Mouse (Mus musculus): ENCODE data around the gene Tpk1. TPM values are rescaled to one million over a fixed set of nuclear protein-coding genes. Genes with fewer than 3 reads are reported as not detected.

The Tpk1 gene
- polyA plus RNA-seq, 1 experiment = 2.4 TPM

GRCm38 (mm10) chr6:43312546-43312945, 353.5 kb downstream of the Tpk1 start:
- TF ChIP-seq CTCF (IDR thresholded peaks at IDR 0.05; ENCODE audit: control insufficient read depth, insufficient read depth, low read length) (no peak), POLR2A (IDR thresholded peaks at IDR 0.05; ENCODE audit: borderline replicate concordance, control insufficient read depth, low read depth, low read length) (no peak)
- no peaks in the 10 kb centered on the region for H3K4me1 ChIP-seq (ENCODE audit: control insufficient read depth, insufficient read depth, low read length)
- H3K27ac ChIP-seq (ENCODE audit: control insufficient read depth, insufficient read depth, low read depth, low read length, poor library complexity) = no peak overlapping the region
- no peak overlapping the region for H3K4me3 ChIP-seq (replicated peaks; ENCODE audit: control insufficient read depth, low read depth, low read length)

GRCm38 (mm10) chr6:43310071-43310470, 356.0 kb downstream of the Tpk1 start:
- Histone ChIP-seq H3K4me3 (replicated peaks; ENCODE audit: control insufficient read depth, low read depth, low read length) (no peak overlapping the region), H3K4me1 (ENCODE audit: control insufficient read depth, insufficient read depth, low read length) (no peaks in the 10 kb centered on the region), H3K27ac (ENCODE audit: control insufficient read depth, insufficient read depth, low read depth, low read length, poor library complexity) (no peak overlapping the region)
- no peak for TF ChIP-seq CTCF (IDR thresholded peaks at IDR 0.05; ENCODE audit: control insufficient read depth, insufficient read depth, low read length)
- TF ChIP-seq POLR2A (IDR thresholded peaks at IDR 0.05; ENCODE audit: borderline replicate concordance, control insufficient read depth, low read depth, low read length) = no peak
- WGBS = 77% methylated on average over 6 of the region's 6 CpGs

- TF ChIP-seq CTCF (IDR thresholded peaks at IDR 0.05; ENCODE audit: control insufficient read depth, insufficient read depth, low read length) (no peak), POLR2A (IDR thresholded peaks at IDR 0.05; ENCODE audit: borderline replicate concordance, control insufficient read depth, low read depth, low read length) (no peak)
- 78% methylated on average over 16 of the region's 16 CpGs for WGBS
Observed at GRCm38 (mm10) chr6:43309454-43309853, 356.6 kb downstream of the Tpk1 start, which contains the start of gene Nobox. Nobox (minus strand) TSS chr6:43309554.

DNA sequence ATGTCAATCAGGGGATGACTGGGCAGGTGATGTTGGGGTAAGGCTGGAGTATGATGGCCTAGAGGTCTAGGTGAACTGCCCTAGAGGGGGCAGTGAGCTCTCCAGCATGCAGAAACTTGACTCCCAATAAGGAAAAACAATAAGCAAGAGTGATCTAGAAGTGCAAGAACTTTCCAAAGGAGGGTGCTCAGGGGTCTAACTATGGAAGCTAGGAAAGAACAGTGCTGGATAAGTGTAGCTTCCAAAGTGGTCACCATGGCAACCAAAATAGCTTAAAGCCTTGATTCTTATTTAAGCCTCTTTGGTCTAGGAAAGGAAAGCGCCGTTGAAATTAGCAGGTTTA, 368.6 kb downstream of the Tpk1 start:
- H3K4me1 ChIP-seq (ENCODE audit: control insufficient read depth, insufficient read depth, low read length) = no peaks in the 10 kb centered on the region
- TF ChIP-seq POLR2A (IDR thresholded peaks at IDR 0.05; ENCODE audit: borderline replicate concordance, control insufficient read depth, low read depth, low read length) (no peak), CTCF (IDR thresholded peaks at IDR 0.05; ENCODE audit: control insufficient read depth, insufficient read depth, low read length) (no peak)

More at GRCm38 (mm10) chr6:43309454-43309853, 356.6 kb downstream of the Tpk1 start, which contains the start of gene Nobox:
- Histone ChIP-seq H3K27ac (ENCODE audit: control insufficient read depth, insufficient read depth, low read depth, low read length, poor library complexity) (no peak within 1 kb of the TSS), H3K4me3 (replicated peaks; ENCODE audit: control insufficient read depth, low read depth, low read length) (no peak within 1 kb of the TSS), H3K4me1 (ENCODE audit: control insufficient read depth, insufficient read depth, low read length) (no peaks in the 10 kb centered on the region)

DNA sequence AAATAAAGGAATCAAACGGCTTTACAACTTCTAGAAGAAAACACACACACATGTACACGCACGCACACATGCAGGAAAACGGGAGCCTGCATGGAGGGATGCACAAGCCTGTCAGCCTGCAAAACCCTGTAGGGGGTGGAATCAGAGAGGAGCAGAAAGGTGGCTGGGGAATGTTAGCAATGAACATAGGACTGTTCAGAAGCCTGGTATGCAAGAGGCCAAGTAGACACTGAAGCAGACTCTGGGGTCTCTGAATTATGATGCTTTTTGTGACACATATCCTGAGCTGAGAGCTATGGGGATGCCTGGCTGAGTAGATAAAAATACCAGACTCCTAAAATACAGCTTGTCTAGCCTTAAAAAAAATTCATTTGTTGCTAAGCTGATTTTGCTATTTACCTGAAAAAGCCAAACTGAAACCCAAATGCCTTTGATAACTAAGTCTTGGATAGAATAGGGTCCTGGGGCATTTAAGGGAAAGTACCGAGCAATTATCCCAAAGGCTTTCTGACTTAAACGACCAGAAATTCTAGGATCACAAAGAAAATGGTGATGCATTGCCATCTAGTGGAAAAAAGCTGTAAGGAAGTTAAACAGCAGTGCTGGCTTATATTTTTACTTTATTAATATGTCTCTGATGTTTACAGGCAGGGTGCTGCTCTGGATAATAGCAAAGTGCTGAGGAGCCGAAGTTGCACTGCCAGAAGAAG, 369.1 kb downstream of the Tpk1 start:
- Histone ChIP-seq H3K27ac (ENCODE audit: control insufficient read depth, insufficient read depth, low read depth, low read length, poor library complexity) (no peak overlapping the region), H3K4me1 (ENCODE audit: control insufficient read depth, insufficient read depth, low read length) (no peaks in the 10 kb centered on the region), H3K4me3 (replicated peaks; ENCODE audit: control insufficient read depth, low read depth, low read length) (no peak overlapping the region)
- TF ChIP-seq POLR2A (IDR thresholded peaks at IDR 0.05; ENCODE audit: borderline replicate concordance, control insufficient read depth, low read depth, low read length) (no peak), CTCF (IDR thresholded peaks at IDR 0.05; ENCODE audit: control insufficient read depth, insufficient read depth, low read length) (no peak)
- 38% methylated on average over 7 of the region's 7 CpGs for WGBS

More for the DNA sequence above, 368.6 kb downstream of the Tpk1 start:
- Histone ChIP-seq H3K27ac (ENCODE audit: control insufficient read depth, insufficient read depth, low read depth, low read length, poor library complexity) (no peak overlapping the region), H3K4me3 (replicated peaks; ENCODE audit: control insufficient read depth, low read depth, low read length) (no peak overlapping the region)
- WGBS = 51% methylated on average over 2 of the region's 2 CpGs

GRCm38 (mm10) chr6:43295908-43296307, 370.2 kb downstream of the Tpk1 start:
- Histone ChIP-seq H3K4me3 (replicated peaks; ENCODE audit: control insufficient read depth, low read depth, low read length) (no peak overlapping the region), H3K27ac (ENCODE audit: control insufficient read depth, insufficient read depth, low read depth, low read length, poor library complexity) (no peak overlapping the region), H3K4me1 (ENCODE audit: control insufficient read depth, insufficient read depth, low read length) (no peaks in the 10 kb centered on the region)
- 50% methylated on average over 5 of the region's 5 CpGs for WGBS
- TF ChIP-seq POLR2A (IDR thresholded peaks at IDR 0.05; ENCODE audit: borderline replicate concordance, control insufficient read depth, low read depth, low read length) (no peak), CTCF (IDR thresholded peaks at IDR 0.05; ENCODE audit: control insufficient read depth, insufficient read depth, low read length) (no peak)
